Mouse (Mus musculus) testis, adult 2 months (tissue): ENCODE measurements around the gene Hsd11b1.

ENCODE experiments used
- CTCF ChIP-seq: fragments of 200-500 bp; IDR thresholded peaks from 2 replicates; pipeline ENCODE4 v1.5.1; 2012; ENCODE audit warnings: low read depth, mild to moderate bottlenecking, inconsistent platforms, low read length, moderate library complexity; ENCODE audit not compliant: control insufficient read depth, insufficient read depth, insufficient replicate concordance
- POLR2A ChIP-seq: fragments of 200-500 bp; IDR thresholded peaks from 2 replicates; pipeline ENCODE4 v1.6.1; 2012; ENCODE audit warnings: low read depth, mild to moderate bottlenecking, inconsistent platforms, low read length, moderate library complexity; ENCODE audit not compliant: control insufficient read depth

- TF ChIP-seq POLR2A = no peak
- TF ChIP-seq CTCF = no peak
Measured at GRCm38 (mm10) chr1:193207503-193207902, 56.4 kb downstream of the Hsd11b1 start, which contains the start of gene Lamb3.
